Mouse (Mus musculus): ENCODE measurements around the gene Manba. TPM values are rescaled to one million over a fixed set of nuclear protein-coding genes. Genes with fewer than 3 reads are reported as not detected.
A peak's percentile ranks its signal among the peaks of the same experiment; 100 is the strongest.
"Not testable (repeated sequence)": the region's sequence is repeated elsewhere in the genome, so short reads cannot be mapped to it uniquely, and the experiment has no call there.

The Manba gene
- polyA plus RNA-seq, 1 experiment from 2014 or later: 3.7 TPM

- H3K4me1 ChIP-seq (replicated peaks; ENCODE audit: control insufficient read depth, insufficient read depth, low read length); H3K9ac ChIP-seq (ENCODE audit: low read depth, low read length); H3K4me2 ChIP-seq (replicated peaks; ENCODE audit: low read depth, low read length); H3K27ac ChIP-seq (ENCODE audit: low read depth, low read length); H3K9me3 ChIP-seq (ENCODE audit: control insufficient read depth, low read length); H3K27me3 ChIP-seq (ENCODE audit: control insufficient read depth, insufficient read depth, low read length); DNase-seq (ENCODE audit: low spot score); ATAC-seq (ENCODE audit: low FRiP score); H3K4me3 ChIP-seq (ENCODE audit: low read depth, low read length); H3K36me3 ChIP-seq (ENCODE audit: control insufficient read depth, insufficient read depth, low read length): not testable (repeated sequence)
- WGBS: 80% methylated on average over 5 of the region's 5 CpGs
Observed at GRCm38 (mm10) chr3:135479090-135479489, 6.3 kb upstream of the Manba start.

- Histone ChIP-seq H3K4me1 (replicated peaks; ENCODE audit: control insufficient read depth, insufficient read depth, low read length) (no peaks in the 10 kb centered on the region), H3K4me2 (replicated peaks; ENCODE audit: low read depth, low read length) (no peak overlapping the region), H3K36me3 (ENCODE audit: control insufficient read depth, insufficient read depth, low read length) (no peaks in the 10 kb centered on the region), H3K27me3 (ENCODE audit: control insufficient read depth, insufficient read depth, low read length) (no peaks in the 10 kb centered on the region), H3K27ac (ENCODE audit: low read depth, low read length) (no peak overlapping the region), H3K9ac (ENCODE audit: low read depth, low read length) (no peak overlapping the region), H3K4me3 (ENCODE audit: low read depth, low read length) (no peak overlapping the region), H3K9me3 (ENCODE audit: control insufficient read depth, low read length) (no peaks in the 10 kb centered on the region)
- DNase-seq (ENCODE audit: low spot score) (no peak), ATAC-seq (ENCODE audit: low FRiP score) (no peak)
- WGBS: 86% methylated on average over 6 of the region's 6 CpGs
Observed at GRCm38 (mm10) chr3:135480767-135481166, 4.6 kb upstream of the Manba start.

GRCm38 (mm10) chr3:135481608-135482007 is 3.8 kb upstream of the Manba start:
- Histone ChIP-seq H3K27ac (ENCODE audit: low read depth, low read length) (no peak overlapping the region), H3K27me3 (ENCODE audit: control insufficient read depth, insufficient read depth, low read length) (no peaks in the 10 kb centered on the region), H3K4me3 (ENCODE audit: low read depth, low read length) (no peak overlapping the region), H3K4me1 (replicated peaks; ENCODE audit: control insufficient read depth, insufficient read depth, low read length) (no peaks in the 10 kb centered on the region), H3K9me3 (ENCODE audit: control insufficient read depth, low read length) (no peaks in the 10 kb centered on the region), H3K4me2 (replicated peaks; ENCODE audit: low read depth, low read length) (no peak overlapping the region), H3K9ac (ENCODE audit: low read depth, low read length) (no peak overlapping the region), H3K36me3 (ENCODE audit: control insufficient read depth, insufficient read depth, low read length) (no peaks in the 10 kb centered on the region)
- DNase-seq (ENCODE audit: low spot score) (no peak), ATAC-seq (ENCODE audit: low FRiP score) (no peak)
- 72% methylated on average over 3 of the region's 3 CpGs for WGBS

GRCm38 (mm10) chr3:135484650-135485049 is 761 bp upstream of the Manba start:
- not testable (repeated sequence) for H3K27me3 ChIP-seq (ENCODE audit: control insufficient read depth, insufficient read depth, low read length); H3K9me3 ChIP-seq (ENCODE audit: control insufficient read depth, low read length); H3K4me1 ChIP-seq (replicated peaks; ENCODE audit: control insufficient read depth, insufficient read depth, low read length); H3K9ac ChIP-seq (ENCODE audit: low read depth, low read length); ATAC-seq (ENCODE audit: low FRiP score); DNase-seq (ENCODE audit: low spot score); H3K4me3 ChIP-seq (ENCODE audit: low read depth, low read length); H3K36me3 ChIP-seq (ENCODE audit: control insufficient read depth, insufficient read depth, low read length); H3K4me2 ChIP-seq (replicated peaks; ENCODE audit: low read depth, low read length); H3K27ac ChIP-seq (ENCODE audit: low read depth, low read length)
- WGBS: 90% methylated on average over 15 of the region's 15 CpGs

- H3K36me3 ChIP-seq (ENCODE audit: control insufficient read depth, insufficient read depth, low read length): no peaks in the 10 kb centered on the region
- no peak overlapping the region for H3K27ac ChIP-seq (ENCODE audit: low read depth, low read length)
- H3K9me3 ChIP-seq (ENCODE audit: control insufficient read depth, low read length): no peaks in the 10 kb centered on the region
- H3K4me1 ChIP-seq (replicated peaks; ENCODE audit: control insufficient read depth, insufficient read depth, low read length): no peaks in the 10 kb centered on the region
- H3K27me3 ChIP-seq (ENCODE audit: control insufficient read depth, insufficient read depth, low read length): no peaks in the 10 kb centered on the region
- ATAC-seq (ENCODE audit: low FRiP score) (no peak), DNase-seq (ENCODE audit: low spot score) (no peak)
- WGBS: 18% methylated on average over 9 of the region's 9 CpGs
- peak overlapping the region; percentile 60 for H3K9ac ChIP-seq (ENCODE audit: low read depth, low read length)
- H3K4me3 ChIP-seq (ENCODE audit: low read depth, low read length): peak overlapping the region; percentile 50
- peak overlapping the region; percentile 93 for H3K4me2 ChIP-seq (replicated peaks; ENCODE audit: low read depth, low read length)
Observed at GRCm38 (mm10) chr3:135485900-135486241, 460 bp downstream of the Manba start.

GRCm38 (mm10) chr3:135486351-135486750 is 940 bp downstream of the Manba start:
- Histone ChIP-seq H3K4me3 (ENCODE audit: low read depth, low read length) (no peak overlapping the region), H3K4me1 (replicated peaks; ENCODE audit: control insufficient read depth, insufficient read depth, low read length) (no peaks in the 10 kb centered on the region), H3K27me3 (ENCODE audit: control insufficient read depth, insufficient read depth, low read length) (no peaks in the 10 kb centered on the region), H3K4me2 (replicated peaks; ENCODE audit: low read depth, low read length) (no peak overlapping the region), H3K9ac (ENCODE audit: low read depth, low read length) (no peak overlapping the region), H3K36me3 (ENCODE audit: control insufficient read depth, insufficient read depth, low read length) (no peaks in the 10 kb centered on the region), H3K9me3 (ENCODE audit: control insufficient read depth, low read length) (no peaks in the 10 kb centered on the region), H3K27ac (ENCODE audit: low read depth, low read length) (no peak overlapping the region)
- DNase-seq (ENCODE audit: low spot score) (no peak), ATAC-seq (ENCODE audit: low FRiP score) (no peak)
- 87% methylated on average over 5 of the region's 5 CpGs for WGBS

- H3K36me3 ChIP-seq (ENCODE audit: control insufficient read depth, insufficient read depth, low read length): no peaks in the 10 kb centered on the region
- H3K27ac ChIP-seq (ENCODE audit: low read depth, low read length): no peak overlapping the region
- no peaks in the 10 kb centered on the region for H3K27me3 ChIP-seq (ENCODE audit: control insufficient read depth, insufficient read depth, low read length)
- H3K9ac ChIP-seq (ENCODE audit: low read depth, low read length): no peak overlapping the region
- ATAC-seq (ENCODE audit: low FRiP score) (no peak), DNase-seq (ENCODE audit: low spot score) (no peak)
- no peaks in the 10 kb centered on the region for H3K4me1 ChIP-seq (replicated peaks; ENCODE audit: control insufficient read depth, insufficient read depth, low read length)
- 90% methylated on average over 4 of the region's 4 CpGs for WGBS
- no peak overlapping the region for H3K4me3 ChIP-seq (ENCODE audit: low read depth, low read length)
- H3K4me2 ChIP-seq (replicated peaks; ENCODE audit: low read depth, low read length): no peak overlapping the region
- H3K9me3 ChIP-seq (ENCODE audit: control insufficient read depth, low read length): no peaks in the 10 kb centered on the region
Observed at GRCm38 (mm10) chr3:135487803-135488202, 2.4 kb downstream of the Manba start.

GRCm38 (mm10) chr3:135489865-135490520 is 4.6 kb downstream of the Manba start:
- WGBS: 81% methylated on average over 5 of the region's 5 CpGs
- ATAC-seq (ENCODE audit: low FRiP score): no peak
- no peak for DNase-seq (ENCODE audit: low spot score)

GRCm38 (mm10) chr3:135491102-135491501 is 5.7 kb downstream of the Manba start:
- WGBS: 86% methylated on average over 6 of the region's 6 CpGs
- Histone ChIP-seq H3K4me2 (replicated peaks; ENCODE audit: low read depth, low read length) (no peak overlapping the region), H3K9ac (ENCODE audit: low read depth, low read length) (no peak overlapping the region), H3K4me1 (replicated peaks; ENCODE audit: control insufficient read depth, insufficient read depth, low read length) (no peaks in the 10 kb centered on the region), H3K4me3 (ENCODE audit: low read depth, low read length) (no peak overlapping the region), H3K36me3 (ENCODE audit: control insufficient read depth, insufficient read depth, low read length) (no peaks in the 10 kb centered on the region), H3K27ac (ENCODE audit: low read depth, low read length) (no peak overlapping the region), H3K9me3 (ENCODE audit: control insufficient read depth, low read length) (no peaks in the 10 kb centered on the region), H3K27me3 (ENCODE audit: control insufficient read depth, insufficient read depth, low read length) (no peaks in the 10 kb centered on the region)
- DNase-seq (ENCODE audit: low spot score) (no peak), ATAC-seq (ENCODE audit: low FRiP score) (no peak)

More at GRCm38 (mm10) chr3:135489865-135490520, 4.6 kb downstream of the Manba start:
- no peak overlapping the region for H3K27ac ChIP-seq (ENCODE audit: low read depth, low read length)
- H3K36me3 ChIP-seq (ENCODE audit: control insufficient read depth, insufficient read depth, low read length): no peaks in the 10 kb centered on the region
- H3K27me3 ChIP-seq (ENCODE audit: control insufficient read depth, insufficient read depth, low read length): no peaks in the 10 kb centered on the region
- H3K4me2 ChIP-seq (replicated peaks; ENCODE audit: low read depth, low read length): no peak overlapping the region
- no peaks in the 10 kb centered on the region for H3K4me1 ChIP-seq (replicated peaks; ENCODE audit: control insufficient read depth, insufficient read depth, low read length)
- no peaks in the 10 kb centered on the region for H3K9me3 ChIP-seq (ENCODE audit: control insufficient read depth, low read length)
- no peak overlapping the region for H3K9ac ChIP-seq (ENCODE audit: low read depth, low read length)
- no peak overlapping the region for H3K4me3 ChIP-seq (ENCODE audit: low read depth, low read length)

Measured in hindbrain, embryonic 11.5 days (tissue).